Mouse (Mus musculus) CD4-positive helper T cell, adult 2 months (primary cell): ENCODE measurements around the gene Ccdc141.
"Not testable (repeated sequence)": the region's sequence is repeated elsewhere in the genome, so short reads cannot be mapped to it uniquely, and the experiment has no call there.

ENCODE experiments used
- DNase-seq: peaks from one replicate; pipeline ENCODE4 v3.0.0-alpha.2; 2012; ENCODE audit warnings: low read depth, missing footprints, low spot score

Gene Ccdc141

GRCm38 (mm10) chr2:77073930-77074329 lies 96.5 kb downstream of the Ccdc141 start:
- DNase-seq, result no peak

GRCm38 (mm10) chr2:77065294-77065693 lies 105.1 kb downstream of the Ccdc141 start:
- DNase-seq, result no peak

GRCm38 (mm10) chr2:77061871-77062270 lies 108.6 kb downstream of the Ccdc141 start:
- peak; percentile 23 for DNase-seq

DNA sequence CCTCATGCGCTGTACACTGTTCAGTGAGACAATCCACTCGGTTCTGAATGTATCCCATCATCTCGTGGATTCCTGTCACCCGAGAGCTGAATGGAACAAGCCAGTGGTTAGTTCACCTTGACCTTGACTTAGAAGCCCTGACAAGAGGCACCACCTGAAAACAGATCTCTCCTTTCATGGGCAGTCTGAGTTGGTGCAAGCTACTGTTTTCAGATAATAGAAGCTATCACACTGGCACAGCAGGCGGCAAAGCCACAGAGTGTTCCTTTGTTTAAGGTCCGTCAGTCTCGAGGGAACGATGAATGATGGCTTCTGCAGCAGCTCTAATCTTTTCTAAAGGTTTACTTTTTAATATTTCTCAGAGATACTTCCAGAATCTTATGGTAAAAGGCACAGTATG lies 110.8 kb downstream of the Ccdc141 start:
- DNase-seq, result no peak

DNA sequence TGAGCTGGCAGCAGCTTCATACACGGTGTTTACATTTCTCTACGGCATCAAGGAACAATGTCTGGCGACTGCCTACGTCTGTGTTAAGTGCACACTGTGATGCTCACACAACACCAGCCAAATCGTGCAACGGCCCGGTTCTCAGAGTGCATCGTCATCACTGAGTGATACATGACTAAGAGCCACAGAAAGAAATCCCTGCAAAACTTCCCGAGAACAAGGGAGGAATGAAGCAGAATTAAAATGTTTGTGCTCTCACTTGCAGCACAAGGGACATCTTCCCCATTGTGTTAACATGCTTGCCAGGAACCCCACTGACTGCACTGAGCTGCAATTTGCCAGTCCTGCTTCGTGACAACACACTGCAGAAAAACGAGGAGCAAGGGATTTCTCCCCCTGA lies 114.1 kb downstream of the Ccdc141 start:
- no peak for DNase-seq

- no peak for DNase-seq
Measured at GRCm38 (mm10) chr2:77042912-77043311, 127.5 kb downstream of the Ccdc141 start.

DNA sequence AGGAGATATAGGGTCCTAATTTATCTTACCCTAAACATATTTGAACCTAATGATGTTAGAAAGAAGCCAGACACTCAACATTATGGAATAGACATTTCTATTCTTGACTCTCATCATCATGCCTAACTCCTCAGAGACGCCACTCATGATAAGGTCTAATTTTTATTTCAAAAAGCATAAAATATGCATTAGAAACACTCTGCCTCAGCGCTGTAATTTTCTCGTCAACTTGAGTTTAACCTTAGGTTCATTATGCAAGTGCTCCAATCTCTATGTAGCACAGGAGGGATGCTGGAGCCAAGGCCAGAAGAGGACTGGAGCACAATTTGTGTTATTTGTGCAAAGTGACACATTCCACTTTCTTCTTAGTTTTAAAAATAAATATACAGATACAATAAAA lies 130.8 kb downstream of the Ccdc141 start:
- DNase-seq, result no peak

GRCm38 (mm10) chr2:77039281-77039680 lies 131.2 kb downstream of the Ccdc141 start:
- no peak for DNase-seq

DNA sequence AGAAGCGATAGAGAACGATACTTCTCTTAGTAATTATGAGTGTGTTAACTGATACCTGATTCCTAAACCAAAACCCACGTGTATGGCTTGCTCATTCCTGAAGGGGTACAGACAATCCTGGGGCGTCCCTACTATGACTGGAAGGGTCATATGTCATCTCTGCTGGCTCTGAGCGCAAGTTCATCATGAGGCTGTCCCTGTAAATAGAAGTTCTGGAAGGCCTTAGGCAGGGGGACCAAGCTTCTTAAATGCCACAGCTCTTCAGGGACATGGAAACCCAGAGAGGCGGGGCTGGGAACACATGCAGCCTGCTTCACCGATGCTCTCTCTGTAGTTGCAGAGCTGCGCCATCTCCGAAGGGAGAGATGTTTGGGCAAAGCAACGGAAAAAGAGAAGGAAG lies 133.2 kb downstream of the Ccdc141 start:
- no peak for DNase-seq

DNA sequence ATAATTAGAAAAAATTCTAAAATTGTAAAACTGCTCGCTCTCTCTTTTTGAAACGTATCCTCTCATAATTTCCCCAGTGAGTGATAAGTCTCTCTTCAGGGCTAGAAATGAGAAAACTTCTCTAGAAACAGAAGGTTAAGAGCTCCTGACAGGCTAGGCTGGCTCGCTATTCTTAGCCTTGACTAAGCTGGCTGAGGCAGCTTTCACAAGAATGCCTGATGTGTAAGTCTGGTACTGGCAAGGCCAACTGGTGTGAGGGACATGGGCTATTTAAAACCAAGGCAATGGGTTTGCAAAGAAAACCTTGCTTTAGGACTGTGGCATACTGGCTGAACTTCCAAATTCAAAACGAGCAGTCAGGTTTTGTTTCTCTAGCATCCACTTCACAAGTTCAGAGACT lies 136.3 kb downstream of the Ccdc141 start:
- DNase-seq, result no peak

GRCm38 (mm10) chr2:77033322-77034060 lies 136.9 kb downstream of the Ccdc141 start:
- DNase-seq, result no peak

DNA sequence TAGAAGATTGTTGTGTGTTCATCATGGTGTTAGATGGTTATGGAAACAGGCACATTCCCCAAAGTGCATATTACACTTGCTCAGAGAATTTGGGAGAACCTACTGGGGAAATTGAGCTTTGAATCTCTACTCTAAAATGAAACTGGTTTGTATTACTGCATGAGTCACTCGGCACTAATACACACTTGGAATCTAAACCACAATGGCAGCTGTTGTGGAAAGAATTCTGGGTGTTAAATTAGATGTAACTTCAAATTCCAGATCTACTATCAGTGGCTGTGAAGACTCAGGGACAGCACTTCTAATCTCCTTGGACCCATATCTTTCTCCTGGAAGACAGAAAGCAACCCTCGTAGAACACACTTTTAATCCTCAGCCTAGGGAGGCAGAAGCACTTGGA lies 149.8 kb downstream of the Ccdc141 start:
- DNase-seq, result no peak

GRCm38 (mm10) chr2:77017735-77018134 lies 152.7 kb downstream of the Ccdc141 start:
- no peak for DNase-seq

GRCm38 (mm10) chr2:77013449-77013848 lies 157.0 kb downstream of the Ccdc141 start:
- not testable (repeated sequence) for DNase-seq

DNA sequence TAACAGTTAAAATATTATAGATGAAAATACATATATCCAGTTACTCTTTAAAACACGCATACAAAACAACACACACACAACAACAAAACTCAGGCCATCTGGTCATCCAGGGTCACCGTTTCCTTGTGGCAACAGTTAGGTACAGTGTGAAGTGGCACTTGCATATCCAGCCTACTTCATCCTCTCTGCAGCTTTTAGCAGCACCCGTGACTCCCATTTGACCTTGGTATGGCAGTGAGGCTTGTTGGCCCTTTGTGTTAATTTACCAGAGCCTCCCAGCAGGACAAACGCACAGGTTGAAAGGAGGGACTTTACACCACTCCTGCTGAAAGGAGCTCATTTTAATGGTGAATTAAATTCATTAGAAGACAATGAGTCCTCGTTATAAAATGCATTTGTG lies 158.5 kb downstream of the Ccdc141 start:
- DNase-seq, result no peak

DNA sequence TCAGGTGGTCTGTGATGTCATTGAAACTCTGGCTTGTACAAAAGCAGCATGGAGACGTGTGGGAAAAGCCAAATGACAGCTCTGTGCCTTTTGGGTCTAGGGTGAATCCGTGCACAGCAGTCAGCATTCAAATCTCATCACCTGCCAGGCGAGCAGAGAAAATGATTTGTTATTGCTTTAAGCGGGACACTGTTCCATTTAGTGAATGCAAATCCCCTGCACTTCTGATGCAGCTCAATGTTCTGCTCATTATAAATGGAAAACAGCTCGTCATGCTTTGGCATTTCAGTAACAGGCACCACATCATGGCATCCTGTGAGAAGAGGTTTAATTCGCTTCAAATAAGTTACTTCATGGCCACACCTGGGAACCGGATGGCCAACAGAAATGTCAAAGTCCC lies 163.4 kb downstream of the Ccdc141 start:
- DNase-seq, result no peak

- DNase-seq, result no peak
Measured at GRCm38 (mm10) chr2:77003148-77003547, 167.3 kb downstream of the Ccdc141 start.

GRCm38 (mm10) chr2:76998351-76998750 lies 172.1 kb downstream of the Ccdc141 start:
- no peak for DNase-seq

- no peak for DNase-seq
Measured at GRCm38 (mm10) chr2:76992493-76993201, 177.8 kb downstream of the Ccdc141 start.

- no peak for DNase-seq
Measured at GRCm38 (mm10) chr2:76987317-76987716, 183.1 kb downstream of the Ccdc141 start.

- no peak for DNase-seq
Measured at GRCm38 (mm10) chr2:76984384-76984783, 186.1 kb downstream of the Ccdc141 start.

DNA sequence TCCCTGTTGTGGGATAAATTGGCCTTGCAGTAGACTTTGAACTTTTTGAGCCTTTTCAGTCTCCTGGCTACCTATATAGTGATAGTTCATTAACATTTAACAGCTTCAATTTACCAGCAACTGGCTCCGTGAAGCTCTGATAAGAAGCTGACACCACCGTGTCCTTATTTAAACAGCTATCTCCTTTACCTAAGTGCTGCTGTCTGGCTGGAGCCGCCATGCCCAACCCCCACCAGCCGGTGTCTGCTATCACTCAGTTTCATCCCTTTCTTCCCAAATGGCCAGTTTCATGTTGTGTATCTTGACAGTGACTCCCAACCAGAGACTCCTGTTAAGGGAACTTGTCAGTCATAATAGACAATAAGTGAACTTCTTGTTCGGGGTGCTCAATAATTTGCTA lies 186.8 kb downstream of the Ccdc141 start:
- no peak for DNase-seq
